Mouse (Mus musculus) thymus, postnatal 36 days (tissue): ENCODE results near the gene Apom.

Experiments used
- DNase-seq, 2 experiments: peaks; one replicate each; pipeline ENCODE4 v3.0.0; 2022; ENCODE audit warnings: mixed read lengths in 2 of 2

The Apom gene

GRCm38 (mm10) chr17:35158850-35159593 lies 27.2 kb upstream of the Apom start:
- DNase-seq, result no peak

GRCm38 (mm10) chr17:35157661-35158175 lies 25.9 kb upstream of the Apom start:
- DNase-seq, result no peak

- DNase-seq, result no peak
Measured at GRCm38 (mm10) chr17:35157254-35157653, 25.4 kb upstream of the Apom start.

GRCm38 (mm10) chr17:35156461-35157200 lies 24.8 kb upstream of the Apom start:
- DNase-seq, result no peak

GRCm38 (mm10) chr17:35155451-35155850 lies 23.6 kb upstream of the Apom start:
- peak in 1 of 2 experiments; percentile 17 for DNase-seq

- peak in 1 of 2 experiments; percentile 23 for DNase-seq
Measured at GRCm38 (mm10) chr17:35154616-35155015, 22.8 kb upstream of the Apom start.

GRCm38 (mm10) chr17:35153931-35154330 lies 22.1 kb upstream of the Apom start:
- peak in 1 of 2 experiments; percentile 4 for DNase-seq

- DNase-seq, result peak in 1 of 2 experiments; percentile 5
Measured at GRCm38 (mm10) chr17:35153077-35153476, 21.2 kb upstream of the Apom start.

- no peak for DNase-seq
Measured at GRCm38 (mm10) chr17:35152121-35152520, 20.3 kb upstream of the Apom start.

GRCm38 (mm10) chr17:35147922-35148639 lies 16.2 kb upstream of the Apom start:
- DNase-seq, result no peak

GRCm38 (mm10) chr17:35147348-35147747 lies 15.5 kb upstream of the Apom start:
- DNase-seq, result peak in 1 of 2 experiments; percentile 3

GRCm38 (mm10) chr17:35146139-35146538 lies 14.3 kb upstream of the Apom start:
- DNase-seq, result no peak

GRCm38 (mm10) chr17:35141971-35142370 lies 10.1 kb upstream of the Apom start:
- DNase-seq, result no peak

- DNase-seq, result no peak
Measured at GRCm38 (mm10) chr17:35140490-35140996, 8.7 kb upstream of the Apom start.

- no peak for DNase-seq
Measured at GRCm38 (mm10) chr17:35139269-35139668, 7.4 kb upstream of the Apom start.

GRCm38 (mm10) chr17:35135591-35136320 lies 3.9 kb upstream of the Apom start:
- DNase-seq, result no peak

- peak; percentile 93 to 94 for DNase-seq
Measured at GRCm38 (mm10) chr17:35134801-35135590, 3.1 kb upstream of the Apom start, which contains the start of gene Bag6. Gene Bag6, plus strand, starts transcription at chr17:35135178.

- DNase-seq, result no peak
Measured at GRCm38 (mm10) chr17:35133517-35133916, 1.7 kb upstream of the Apom start.

GRCm38 (mm10) chr17:35132174-35132560 lies 317 bp upstream of the Apom start:
- DNase-seq, result no peak

- DNase-seq, result no peak
Measured at GRCm38 (mm10) chr17:35131038-35131437, 812 bp downstream of the Apom start.

- no peak for DNase-seq
Measured at GRCm38 (mm10) chr17:35128996-35129395, 2.9 kb downstream of the Apom start.
